Mouse (Mus musculus): Measurements from ENCODE around the gene Naa16.
A peak's percentile ranks its signal among the peaks of the same experiment; 100 is the strongest.
"Not testable (repeated sequence)": the region's sequence is repeated elsewhere in the genome, so short reads cannot be mapped to it uniquely, and the experiment has no call there.

The Naa16 gene

DNA sequence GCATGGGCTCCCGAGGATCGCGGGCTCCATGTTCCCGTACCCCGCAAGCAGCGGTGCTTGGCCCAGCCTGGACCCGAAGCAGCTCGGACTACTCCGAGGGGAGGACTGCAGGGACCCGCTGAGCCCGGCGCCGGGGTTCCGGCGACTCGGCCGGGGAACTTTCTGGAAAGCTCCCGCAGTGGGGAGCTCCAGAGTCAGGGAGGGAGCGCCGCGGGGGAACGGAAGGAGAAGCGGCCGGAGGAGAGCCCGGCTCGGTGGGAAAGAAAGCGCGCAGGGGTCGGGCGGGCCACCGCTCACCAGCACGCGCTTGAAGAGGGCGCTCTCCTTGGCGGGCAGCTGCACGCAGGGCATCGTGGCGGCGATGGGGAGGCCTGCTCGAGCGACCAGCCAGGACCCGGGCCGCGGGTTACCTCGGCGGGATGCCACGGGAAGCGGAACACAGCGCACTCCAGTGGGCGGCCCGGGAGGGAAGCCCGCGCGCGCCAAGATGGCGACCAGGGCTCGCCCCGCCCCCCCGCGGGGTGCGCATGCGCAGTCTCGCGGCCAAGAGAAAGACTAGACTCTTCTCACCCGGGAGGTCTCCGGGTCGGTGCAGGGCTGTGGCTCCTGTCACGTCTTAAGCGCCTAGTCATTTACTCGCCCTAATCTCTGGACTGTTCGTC is at the start of gene Naa16:
Naa16 (minus strand) TSS at position 514 of the 662 bp plus-strand sequence.
- peak; percentile 93 for DNase-seq (ENCODE audit: low read depth, low spot score)

DNA sequence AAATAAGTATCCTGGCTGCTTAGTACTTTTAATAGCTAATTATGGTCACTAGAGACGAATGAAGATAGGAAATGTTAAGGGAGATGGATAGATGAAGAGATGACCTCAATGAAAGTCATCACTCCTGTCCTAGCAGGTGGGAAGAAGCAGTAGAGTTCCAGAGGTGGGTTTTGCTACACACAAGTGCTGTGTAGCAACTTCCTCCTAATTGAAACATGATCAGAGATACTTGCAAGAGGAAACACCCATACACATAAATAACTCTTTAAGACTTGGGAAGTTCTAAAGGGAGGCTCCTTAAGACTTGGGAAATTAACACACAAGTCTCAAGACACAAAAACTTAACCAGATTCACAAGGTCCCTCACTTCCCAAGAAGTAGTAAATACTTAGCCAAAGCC is 43.5 kb upstream of the Naa16 start:
- DNase-seq (ENCODE audit: low read depth, low spot score) = no peak

DNA sequence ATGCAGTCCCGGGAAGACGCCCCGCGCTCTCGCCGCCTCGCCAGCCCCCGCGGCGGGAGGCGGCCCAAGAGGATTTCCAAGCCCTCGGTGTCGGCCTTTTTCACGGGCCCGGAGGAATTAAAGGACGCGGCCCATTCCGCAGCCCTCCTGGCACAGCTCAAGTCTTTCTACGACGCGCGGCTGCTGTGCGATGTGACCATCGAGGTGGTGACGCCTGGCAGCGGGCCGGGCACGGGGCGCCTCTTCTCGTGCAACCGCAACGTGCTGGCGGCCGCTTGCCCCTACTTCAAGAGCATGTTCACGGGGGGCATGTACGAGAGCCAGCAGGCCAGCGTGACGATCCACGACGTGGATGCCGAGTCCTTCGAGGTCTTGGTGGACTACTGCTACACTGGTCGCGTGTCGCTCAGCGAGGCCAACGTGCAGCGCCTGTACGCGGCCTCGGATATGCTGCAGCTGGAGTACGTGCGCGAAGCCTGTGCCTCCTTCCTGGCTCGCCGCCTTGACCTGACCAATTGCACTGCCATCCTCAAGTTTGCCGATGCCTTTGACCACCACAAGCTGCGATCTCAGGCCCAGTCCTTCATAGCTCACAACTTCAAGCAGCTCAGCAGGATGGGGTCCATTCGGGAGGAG is 36.3 kb upstream of the Naa16 start:
- DNase-seq (ENCODE audit: low read depth, low spot score) = not testable (repeated sequence)

DNA sequence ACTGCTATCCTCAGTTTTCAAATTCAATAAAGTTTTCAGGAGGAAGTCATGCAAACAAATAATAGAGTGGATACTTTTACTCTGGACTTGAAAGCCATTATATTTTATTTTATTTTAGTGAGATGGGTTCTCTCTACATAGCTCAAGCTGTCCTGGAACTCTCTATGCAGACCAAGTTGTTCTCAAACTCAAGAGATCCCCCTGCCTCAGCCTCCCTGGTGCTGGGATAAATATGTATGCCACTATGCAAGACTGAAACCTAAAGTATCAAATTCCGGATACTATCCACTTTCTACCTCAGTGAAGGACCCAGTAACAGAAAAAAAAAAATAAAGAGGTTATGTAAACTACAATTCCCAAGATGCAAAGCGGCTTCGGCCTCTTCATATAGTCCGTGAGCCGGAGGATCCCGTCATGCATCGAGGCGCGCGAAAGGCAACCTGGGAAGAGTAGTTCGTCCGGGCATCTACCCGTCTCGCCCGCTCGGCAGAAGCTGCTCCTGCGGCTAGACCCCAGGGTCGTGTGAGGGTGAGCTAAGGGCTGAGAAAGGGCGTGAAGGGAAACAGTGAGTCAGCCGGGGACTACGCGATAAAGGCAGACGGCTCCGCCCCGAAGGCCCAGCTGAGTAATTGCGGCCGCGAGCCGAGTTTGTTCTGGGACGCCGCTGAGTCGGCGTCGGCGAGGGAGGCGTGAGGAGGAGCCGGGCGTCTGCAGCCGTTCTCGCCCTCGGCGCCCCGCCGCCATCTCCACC is 35.6 kb upstream of the Naa16 start, which contains the start of gene Kbtbd7:
Kbtbd7 (plus strand) TSS at position 533 of the 751 bp plus-strand sequence.
- peak; percentile 87 for DNase-seq (ENCODE audit: low read depth, low spot score)

DNA sequence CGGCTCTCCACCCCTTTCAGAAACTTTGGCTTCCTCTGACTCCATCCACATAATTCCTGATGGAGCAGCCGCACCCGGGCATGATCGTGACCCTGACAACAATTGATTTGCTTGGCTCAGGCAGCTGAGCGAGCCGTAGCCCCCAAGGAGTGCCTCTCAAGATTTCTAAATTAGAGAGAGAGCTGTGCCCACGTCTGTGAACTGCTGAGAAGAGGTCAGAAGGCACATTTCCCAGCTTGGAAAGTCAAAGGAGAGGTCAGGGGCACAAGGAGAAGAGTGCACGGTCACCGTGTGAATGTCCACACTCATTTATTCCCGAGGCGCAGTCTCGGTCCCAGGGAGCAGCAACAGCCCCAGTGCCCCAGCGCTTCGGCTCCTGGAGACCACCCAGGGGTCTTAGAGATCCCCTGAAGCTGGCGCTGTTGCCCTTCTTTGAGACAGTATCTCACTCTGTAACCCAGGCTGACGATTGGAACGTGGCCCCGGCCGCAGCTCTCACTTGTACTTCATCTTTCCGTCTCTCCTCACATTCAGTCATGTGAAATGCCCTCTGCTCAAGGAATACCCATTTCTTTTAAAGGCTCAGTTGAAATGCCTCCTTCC is 29.6 kb upstream of the Naa16 start:
- no peak for DNase-seq (ENCODE audit: low read depth, low spot score)

DNA sequence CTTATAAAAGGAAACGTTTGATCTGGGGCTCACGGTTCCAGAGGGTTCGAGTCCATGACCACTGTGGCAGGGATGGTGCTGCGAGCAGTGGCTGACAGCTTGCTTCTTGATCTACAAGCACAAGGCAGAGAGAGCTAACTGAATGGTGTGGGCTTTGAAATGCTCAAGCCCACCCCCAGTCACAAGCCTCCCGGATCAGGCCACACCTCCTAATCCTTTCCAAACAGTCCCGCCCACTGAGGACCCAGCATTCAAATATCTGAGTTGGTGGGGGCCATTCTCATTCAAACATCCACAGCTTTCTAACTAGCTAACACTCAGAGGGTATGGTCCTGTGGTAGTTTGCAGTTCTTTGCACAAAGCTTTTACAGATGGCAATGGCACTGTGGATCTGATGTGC is 22.5 kb upstream of the Naa16 start:
- DNase-seq (ENCODE audit: low read depth, low spot score) = no peak

DNA sequence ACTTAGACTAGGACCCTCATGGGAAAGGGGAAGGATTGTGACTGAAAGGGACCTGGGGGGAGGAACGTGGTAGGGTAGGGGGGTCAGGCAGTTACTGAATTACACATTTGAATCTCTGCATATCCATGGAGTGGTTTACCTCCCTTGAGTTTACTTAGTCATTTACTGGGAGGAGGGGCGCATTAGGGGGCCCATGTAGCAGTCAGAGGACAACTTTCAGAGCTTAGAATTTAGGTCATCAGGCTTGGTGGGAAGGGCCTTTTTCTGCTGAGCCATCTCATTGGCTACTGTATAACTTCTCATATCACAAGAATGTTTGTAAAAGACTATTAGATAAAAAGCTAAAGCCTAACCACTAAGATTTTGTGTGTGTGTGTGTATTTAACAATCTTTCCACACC is 20.1 kb upstream of the Naa16 start:
- no peak for DNase-seq (ENCODE audit: low read depth, low spot score)

DNA sequence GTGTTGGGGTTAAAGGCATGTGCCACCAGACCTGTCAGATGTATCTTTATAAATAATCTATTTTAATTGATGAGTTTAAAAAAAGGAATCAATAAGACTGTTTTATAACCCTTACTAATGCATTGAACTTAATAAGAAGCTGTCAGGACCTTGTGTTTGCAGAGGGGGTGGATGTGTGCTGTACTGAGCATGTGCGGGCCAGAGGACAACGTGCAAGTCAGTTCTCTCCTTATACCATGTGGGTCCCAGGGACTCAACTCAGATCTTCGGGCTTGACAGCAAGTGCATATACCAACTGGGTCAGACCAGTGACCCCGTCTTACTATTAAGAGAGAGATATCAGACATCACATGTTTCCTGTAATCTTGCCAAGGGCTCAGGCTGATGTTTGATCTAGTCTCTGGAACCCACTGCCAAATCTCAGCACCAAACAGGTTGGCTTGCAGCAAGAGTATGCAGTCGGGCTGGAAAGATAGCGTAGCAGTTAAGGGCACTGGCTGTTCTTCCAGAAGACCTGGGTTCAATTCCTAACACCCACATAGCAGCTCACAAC is 18.8 kb upstream of the Naa16 start:
- DNase-seq (ENCODE audit: low read depth, low spot score) = no peak

DNA sequence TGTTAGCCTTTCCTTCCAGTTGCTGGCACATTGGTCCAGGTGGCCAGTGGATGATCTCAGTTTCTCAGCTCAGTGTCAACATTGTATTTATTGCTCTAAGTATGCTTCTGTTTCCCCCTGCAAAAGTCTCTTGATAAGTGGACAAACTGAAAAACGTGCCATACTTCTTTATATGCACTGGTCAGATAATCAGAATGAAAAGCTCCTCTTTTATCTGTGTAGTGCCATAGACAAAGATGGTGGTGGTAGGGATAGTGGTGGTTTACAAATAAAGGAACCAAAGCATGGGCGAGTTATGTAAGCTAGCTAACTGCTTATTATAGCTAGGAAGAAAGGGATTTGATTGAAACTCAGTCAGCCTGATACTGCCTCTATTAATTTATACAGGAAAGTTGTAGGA is 17.1 kb upstream of the Naa16 start:
- DNase-seq (ENCODE audit: low read depth, low spot score) = no peak

DNA sequence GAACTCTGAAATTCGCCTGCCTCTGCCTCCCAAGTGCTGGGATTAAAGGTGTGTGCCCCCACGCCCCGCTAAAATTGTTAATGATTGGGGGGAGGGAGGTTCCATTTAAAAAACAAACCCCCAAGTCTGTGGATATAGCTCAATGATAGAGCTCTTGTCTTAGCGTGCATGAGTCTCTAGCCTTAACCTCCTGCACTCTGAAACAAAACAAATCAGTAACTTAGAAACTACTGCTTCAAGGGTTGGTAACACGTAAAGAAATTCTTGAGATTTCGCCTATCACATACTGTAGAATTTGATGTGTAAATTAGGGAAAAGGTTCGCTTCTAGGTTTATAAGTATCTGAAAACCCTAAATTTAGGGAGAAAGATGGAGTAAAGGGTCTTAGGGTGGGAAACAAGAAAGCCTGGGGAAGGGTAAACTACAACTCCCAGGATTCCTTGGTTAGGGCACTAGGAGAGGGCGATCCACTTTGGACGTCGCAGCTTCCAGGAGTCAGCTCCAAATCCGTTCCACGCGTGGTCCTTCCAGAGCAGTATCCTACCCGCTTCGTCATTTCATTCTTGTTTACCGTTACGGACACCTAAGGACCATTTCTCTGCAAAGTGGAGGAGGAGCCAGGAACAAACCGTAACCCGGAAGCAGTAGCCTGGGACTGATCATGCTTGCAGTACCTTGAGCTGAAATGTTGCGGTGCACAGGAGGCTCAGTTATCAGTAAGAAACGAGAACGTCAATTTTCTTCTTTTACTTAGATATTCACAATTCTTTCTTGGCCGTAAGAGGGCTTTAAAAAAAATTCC is 6.9 kb upstream of the Naa16 start, which contains the start of gene Mtrf1:
Mtrf1 (plus strand) TSS at position 452 of the 802 bp plus-strand sequence.
- DNase-seq (ENCODE audit: low read depth, low spot score) = peak; percentile 51

DNA sequence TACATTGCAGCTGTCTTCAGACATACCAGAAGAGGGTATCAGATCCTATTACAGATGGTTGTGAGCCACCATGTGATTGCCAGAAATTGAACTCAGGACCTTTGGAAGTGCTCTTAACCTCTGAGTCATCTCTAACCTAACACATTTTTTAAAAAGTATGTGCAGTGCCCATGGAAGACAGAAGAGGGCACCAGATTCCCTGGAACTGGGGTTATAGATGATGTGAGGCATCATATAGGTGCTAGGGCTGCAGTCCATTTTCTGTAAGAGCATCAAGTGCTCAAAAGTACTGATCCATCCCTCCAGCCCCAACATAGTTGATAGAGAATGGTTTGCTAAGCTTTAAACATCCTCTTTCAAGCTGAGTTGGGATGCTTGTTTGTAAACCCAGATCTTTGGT is 4.0 kb upstream of the Naa16 start:
- peak; percentile 58 for DNase-seq (ENCODE audit: low read depth, low spot score)

DNA sequence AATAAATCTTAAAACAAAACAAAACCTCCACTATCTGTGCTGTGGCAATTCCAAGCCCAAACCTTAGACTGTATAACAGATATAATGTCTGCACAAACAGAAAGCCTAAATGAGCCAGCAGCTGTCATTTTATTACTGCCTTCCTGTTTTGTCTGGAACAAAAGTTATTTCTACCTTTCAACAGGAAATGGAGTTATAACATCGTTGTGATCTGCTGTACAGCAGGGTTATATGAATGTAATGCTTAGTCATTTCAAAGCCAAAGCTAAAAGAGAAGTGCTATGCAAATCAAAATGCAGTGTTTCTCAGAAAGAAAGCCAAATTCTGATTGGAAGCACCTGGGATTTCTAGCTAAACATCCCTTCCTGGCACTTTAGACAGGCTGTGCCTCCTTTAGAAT is 2.7 kb upstream of the Naa16 start:
- no peak for DNase-seq (ENCODE audit: low read depth, low spot score)

DNA sequence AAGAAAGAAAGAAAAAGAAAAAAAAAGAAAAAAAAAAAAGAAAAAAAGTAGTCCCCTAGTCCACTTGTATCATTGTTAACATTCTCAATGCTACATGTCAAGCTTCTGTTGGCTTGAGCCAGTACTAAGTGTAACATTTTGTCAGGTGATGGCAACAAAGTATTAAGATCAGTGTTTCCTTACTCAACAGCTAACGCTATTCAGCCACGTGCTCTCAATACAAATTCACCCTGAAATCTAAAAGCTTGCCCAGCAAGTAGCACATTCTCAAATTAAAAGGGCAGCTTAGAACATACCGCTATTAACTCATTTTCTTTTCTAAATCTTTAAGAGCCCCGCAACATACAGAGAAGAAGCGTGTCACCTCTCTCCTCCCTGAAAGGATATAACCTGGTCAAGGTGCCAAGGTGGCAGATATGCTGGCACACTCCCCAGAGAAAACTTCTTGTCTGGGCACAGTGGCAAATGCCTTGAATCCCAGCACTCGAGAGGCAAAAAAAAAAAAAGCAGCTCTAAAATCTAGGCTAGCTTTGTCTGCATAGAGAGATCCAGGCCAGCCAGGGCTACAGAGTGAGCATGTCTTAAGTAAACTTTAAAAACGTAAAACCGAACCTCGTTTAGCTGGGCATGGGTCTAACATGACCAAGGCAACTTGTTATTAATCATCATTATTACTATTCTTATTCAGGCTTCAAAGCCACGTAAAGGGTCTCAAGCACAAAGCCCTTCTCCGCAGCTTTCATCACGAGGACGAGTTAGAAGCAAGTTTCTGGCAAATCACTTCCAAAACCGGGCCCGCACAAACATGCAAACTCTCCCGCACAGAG is 927 bp downstream of the Naa16 start:
- DNase-seq (ENCODE audit: low read depth, low spot score) = peak; percentile 26

DNA sequence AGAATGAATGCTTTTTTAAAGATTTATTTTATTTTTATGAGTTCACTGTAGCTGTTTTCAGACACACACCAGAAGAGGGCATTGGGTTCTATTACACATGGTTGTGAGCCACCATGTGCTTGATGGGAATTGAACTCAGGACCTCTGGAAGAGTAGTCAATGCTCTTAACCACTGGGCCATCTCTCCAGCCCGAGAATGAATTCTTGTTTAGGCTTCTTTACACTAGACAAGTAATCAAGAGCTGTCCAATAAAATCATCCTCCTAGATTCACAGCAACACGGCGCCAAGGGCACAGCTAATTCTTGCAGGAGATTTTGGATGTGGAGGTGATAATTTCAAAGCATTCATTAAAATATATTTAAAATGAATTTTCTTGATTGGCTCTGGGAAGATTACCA is 2.3 kb downstream of the Naa16 start:
- DNase-seq (ENCODE audit: low read depth, low spot score) = no peak

DNA sequence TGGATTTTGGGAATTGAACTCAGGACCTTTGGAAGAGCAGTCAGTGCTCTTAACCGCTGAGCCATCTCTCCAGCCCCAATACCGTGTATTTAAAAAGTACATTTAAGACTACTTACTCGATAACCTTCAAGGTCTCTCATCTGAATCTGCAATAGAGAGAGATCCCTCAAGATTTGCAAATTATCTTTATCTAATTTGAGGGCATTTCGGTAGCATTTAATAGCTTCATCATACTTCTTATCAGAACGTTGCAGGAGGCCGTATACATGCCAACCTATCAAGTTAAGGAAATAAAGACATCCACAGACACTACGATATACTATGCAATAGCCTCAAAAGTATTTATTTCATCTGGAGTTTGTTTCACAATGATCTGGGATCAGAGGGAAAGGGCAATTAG is 7.5 kb downstream of the Naa16 start:
- DNase-seq (ENCODE audit: low read depth, low spot score) = no peak

DNA sequence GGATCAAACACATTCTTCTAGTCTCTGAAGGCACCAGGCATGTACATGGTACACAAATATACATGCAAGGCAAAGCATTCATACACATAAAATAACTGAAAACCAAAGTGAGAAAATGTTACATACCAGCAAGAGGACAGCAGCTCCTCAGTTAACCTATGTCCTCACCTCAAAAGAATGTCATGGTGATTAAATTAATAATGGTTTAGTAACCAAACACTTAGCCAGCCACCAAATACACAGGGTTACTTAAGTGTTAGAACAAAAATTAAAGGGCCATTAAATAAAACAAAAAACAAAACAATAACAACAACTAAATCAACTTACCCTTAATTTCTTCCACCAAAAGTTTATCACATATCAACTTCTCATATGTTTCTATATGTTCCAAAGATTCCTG is 13.5 kb downstream of the Naa16 start:
- DNase-seq (ENCODE audit: low read depth, low spot score) = no peak

DNA sequence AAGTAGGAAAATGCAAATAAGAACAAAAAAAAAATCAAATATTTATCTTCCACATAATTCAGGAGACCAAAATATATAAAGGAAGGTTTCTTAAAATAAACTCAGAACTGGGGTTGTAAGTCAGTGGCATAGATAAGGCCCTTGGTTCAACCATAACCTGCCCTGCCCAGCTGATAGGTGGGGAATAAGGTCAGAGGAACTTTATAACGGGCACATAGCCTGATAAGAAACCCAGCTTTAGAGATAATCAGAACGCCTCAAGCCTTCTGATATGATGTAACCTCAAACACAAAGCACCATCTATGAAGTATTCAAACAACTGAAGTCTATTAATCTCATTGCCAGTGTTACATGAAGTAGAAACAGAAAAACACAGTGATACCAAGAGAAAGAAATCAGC is 32.5 kb downstream of the Naa16 start:
- DNase-seq (ENCODE audit: low read depth, low spot score) = no peak

DNA sequence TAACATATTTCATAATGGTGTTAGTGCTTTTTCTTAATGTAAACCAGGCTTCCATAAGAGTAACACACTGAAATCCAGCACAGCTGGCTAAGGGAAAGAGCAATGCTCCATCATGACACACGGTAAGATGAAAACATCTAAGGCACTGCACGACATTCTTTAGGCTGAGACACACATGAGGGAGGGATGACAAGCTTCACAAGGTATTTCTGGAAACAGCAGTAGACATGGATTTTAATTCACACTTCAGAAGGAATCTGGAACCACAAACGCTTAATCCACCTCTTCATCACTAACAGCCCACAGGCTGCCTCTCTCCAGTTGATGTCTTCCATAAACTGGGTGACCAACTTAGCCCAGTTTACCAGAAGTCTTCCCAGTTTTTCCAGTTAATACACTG is 44.2 kb downstream of the Naa16 start:
- no peak for DNase-seq (ENCODE audit: low read depth, low spot score)

DNA sequence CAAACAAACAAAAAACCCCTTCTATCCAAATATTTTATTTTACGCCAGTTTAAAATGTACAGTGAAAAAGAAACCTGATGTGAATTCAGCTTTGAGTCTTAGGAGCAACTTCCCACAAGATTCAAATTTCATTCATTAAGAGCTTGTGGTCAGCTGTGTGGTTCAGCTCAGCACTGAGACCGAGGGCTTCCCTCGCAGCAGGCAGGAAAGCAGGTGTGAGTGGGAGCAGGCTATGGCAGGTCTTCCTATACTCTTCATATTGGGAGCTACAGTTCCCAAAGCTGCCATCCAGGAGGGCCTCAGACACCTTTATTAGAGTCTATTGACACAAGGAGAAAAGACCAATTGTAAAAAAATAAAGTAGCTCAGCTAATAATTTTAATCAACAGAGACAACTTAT is 55.0 kb downstream of the Naa16 start:
- no peak for DNase-seq (ENCODE audit: low read depth, low spot score)

DNA sequence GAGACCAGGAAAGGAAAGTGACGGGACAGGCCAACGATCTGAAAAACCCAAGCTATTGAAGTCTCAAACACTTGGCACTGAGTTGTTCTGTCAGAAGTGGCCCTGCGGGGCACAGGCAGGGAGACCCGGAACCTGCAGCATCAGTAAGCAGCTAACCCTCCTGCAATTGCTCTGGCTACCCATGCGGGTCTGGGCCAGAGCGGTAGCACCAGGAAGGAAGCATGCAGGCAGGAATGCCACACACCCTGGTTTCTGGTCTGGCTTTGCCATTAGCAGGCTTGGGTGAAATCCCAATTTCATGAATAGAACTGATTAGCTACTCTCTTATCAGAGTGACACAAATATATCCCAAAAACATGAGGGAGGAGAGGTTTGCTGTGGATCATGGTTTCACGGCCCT is 58.6 kb downstream of the Naa16 start:
- no peak for DNase-seq (ENCODE audit: low read depth, low spot score)

Data from c-Kit-negative CD71-positive TER-119-positive erythroid progenitor cells, embryonic 14.5 days (primary cell).